Comparison of ENCODE assay signal across 8 mouse cellular contexts in genomic region chr19:29947891-29948801, GRCm38 (mm10). TPM values are rescaled to one million over a fixed set of nuclear protein-coding genes. Genes with fewer than 3 reads are reported as not detected.
DNase-seq lines count a peak whose midpoint lies in the region; ATAC-seq lines count a peak whose summit lies in the region.

No protein-coding gene starts in this region.

- DNase-seq in cerebellum, adult 11 months: peak; percentile 24
- peak; percentile 90 for DNase-seq in kidney, postnatal 14 days
- peak; percentile 49 for DNase-seq in liver, embryonic 11.5 days (ENCODE audit: low spot score)
- peak; percentile 47 for DNase-seq in naive thymus-derived CD4-positive, alpha-beta T cell, adult 2 months (ENCODE audit: low read depth)
- DNase-seq in splenic B cell, adult 2 months (ENCODE audit: low read depth, low spot score): peak; percentile 73

- peak overlapping the region; percentile 55 for H3K9ac ChIP-seq in forebrain, embryonic 13.5 days
- peak overlapping the region; percentile 52 for H3K9ac ChIP-seq in heart, embryonic 16.5 days (ENCODE audit: low read length)
- peak overlapping the region; percentile 26; the same call in 1 of the 2 replicates for H3K9ac ChIP-seq in liver, embryonic 11.5 days (ENCODE audit: low read depth, low read length)

- peaks cover 11% of the 10 kb centered on the region for H3K4me1 ChIP-seq in forebrain, embryonic 13.5 days
- peaks cover 8% of the 10 kb centered on the region for H3K4me1 ChIP-seq in heart, embryonic 16.5 days (ENCODE audit: control insufficient read depth, insufficient read depth, low read length)
- peaks cover 8% of the 10 kb centered on the region; the same call in 1 of the 2 replicates for H3K4me1 ChIP-seq in liver, embryonic 11.5 days (replicated peaks; ENCODE audit: control insufficient read depth, insufficient read depth, low read length)

- no peaks in the 10 kb centered on the region for H3K27me3 ChIP-seq in forebrain, embryonic 13.5 days
- no peaks in the 10 kb centered on the region for H3K27me3 ChIP-seq in heart, embryonic 16.5 days (ENCODE audit: control insufficient read depth, insufficient read depth, low read length)
- H3K27me3 ChIP-seq in liver, embryonic 11.5 days (replicated peaks; ENCODE audit: control insufficient read depth, insufficient read depth, low read length): no peaks in the 10 kb centered on the region
- no peaks in the 10 kb centered on the region for H3K27me3 ChIP-seq in splenic B cell, adult 2 months (ENCODE audit: control insufficient read depth, insufficient read depth, low read length, poor library complexity, severe bottlenecking)

- ATAC-seq in CD4-positive, CD25-positive, alpha-beta regulatory T cell, adult 4 months: peak; percentile 68
- ATAC-seq in forebrain, embryonic 13.5 days: peak; percentile 97
- peak; percentile 95 for ATAC-seq in heart, embryonic 16.5 days (replicated peaks; ENCODE audit: extremely low read depth, insufficient read depth, low FRiP score)
- peak; percentile 78 for ATAC-seq in liver, embryonic 11.5 days (replicated peaks; ENCODE audit: low FRiP score)

- no peak overlapping the region for H3K27ac ChIP-seq in forebrain, embryonic 13.5 days
- H3K27ac ChIP-seq in heart, embryonic 16.5 days (ENCODE audit: low read length): no peak overlapping the region
- no peak overlapping the region for H3K27ac ChIP-seq in liver, embryonic 11.5 days (ENCODE audit: low read depth, low read length)

- WGBS in forebrain, embryonic 13.5 days: 25% methylated on average over 25 of the region's 25 CpGs
- 21% methylated on average over 25 of the region's 25 CpGs for WGBS in heart, embryonic 16.5 days
- 25% methylated on average over 25 of the region's 25 CpGs for WGBS in liver, embryonic 11.5 days

- peak overlapping the region; percentile 68 for H3K4me2 ChIP-seq in forebrain, embryonic 13.5 days
- peak overlapping the region; percentile 73 for H3K4me2 ChIP-seq in heart, embryonic 16.5 days (ENCODE audit: low read depth, low read length)
- H3K4me2 ChIP-seq in liver, embryonic 11.5 days: peak overlapping the region; percentile 78

- H3K36me3 ChIP-seq in forebrain, embryonic 13.5 days (ENCODE audit: poor library complexity, severe bottlenecking): no peaks in the 10 kb centered on the region
- no peaks in the 10 kb centered on the region for H3K36me3 ChIP-seq in heart, embryonic 16.5 days (ENCODE audit: control insufficient read depth, insufficient read depth)
- no peaks in the 10 kb centered on the region for H3K36me3 ChIP-seq in liver, embryonic 11.5 days (ENCODE audit: control insufficient read depth, insufficient read depth, low read length)
- no peaks in the 10 kb centered on the region for H3K36me3 ChIP-seq in splenic B cell, adult 2 months (ENCODE audit: control insufficient read depth, insufficient read depth, low read length, poor library complexity, severe bottlenecking)

- H3K4me3 ChIP-seq in forebrain, embryonic 13.5 days: peak overlapping the region; percentile 36
- H3K4me3 ChIP-seq in heart, embryonic 16.5 days (ENCODE audit: low read length): peak overlapping the region; percentile 54
- peak overlapping the region; percentile 45 for H3K4me3 ChIP-seq in liver, embryonic 11.5 days (ENCODE audit: low read depth, low read length)

- H3K9me3 ChIP-seq in forebrain, embryonic 13.5 days (replicated peaks): no peaks in the 10 kb centered on the region
- H3K9me3 ChIP-seq in heart, embryonic 16.5 days (replicated peaks; ENCODE audit: control insufficient read depth, low read length): no peaks in the 10 kb centered on the region
- no peaks in the 10 kb centered on the region for H3K9me3 ChIP-seq in liver, embryonic 11.5 days (ENCODE audit: control insufficient read depth, low read length)

RNA-seq across cellular contexts. Expression of gene Il33, which starts 23.2 kb away (rescaled TPM):
- not detected for polyA plus RNA-seq in CD4-positive, CD25-positive, alpha-beta regulatory T cell, adult 4 months (2017; shearing (Covaris generic))
- 0.23 and 0.34 TPM in 2 replicates for polyA plus RNA-seq in forebrain, embryonic 13.5 days (2015; fragmentation: Nextera tagmentation; extraction: Ambion mirVana)
- polyA plus RNA-seq in heart, embryonic 16.5 days (2015; fragmentation: Nextera tagmentation; extraction: Ambion mirVana): 8.1 and 9.7 TPM in 2 replicates
- polyA plus RNA-seq in liver, embryonic 11.5 days (2014; fragmentation: Nextera tagmentation; extraction: Ambion mirVana): 0.27 and 0.31 TPM in 2 replicates

RNA-seq across cellular contexts. Expression of gene Trpd52l3, which starts 55.4 kb away (rescaled TPM):
- polyA plus RNA-seq in CD4-positive, CD25-positive, alpha-beta regulatory T cell, adult 4 months (2017; shearing (Covaris generic)): not detected
- not detected in 2 replicates for polyA plus RNA-seq in forebrain, embryonic 13.5 days (2015; fragmentation: Nextera tagmentation; extraction: Ambion mirVana)
- not detected in 2 replicates for polyA plus RNA-seq in heart, embryonic 16.5 days (2015; fragmentation: Nextera tagmentation; extraction: Ambion mirVana)
- not detected in 2 replicates for polyA plus RNA-seq in liver, embryonic 11.5 days (2014; fragmentation: Nextera tagmentation; extraction: Ambion mirVana)

Comparison
In these comparisons a context has a peak if more than half of its experiments do, and no peak if none do; other contexts are left out.
1. DNase-seq: peak in every context shown above with its lines; median percentile 90 in kidney, postnatal 14 days; 73 in splenic B cell, adult 2 months; 49 in liver, embryonic 11.5 days; 47 in naive thymus-derived CD4-positive, alpha-beta T cell, adult 2 months; 24 in cerebellum, adult 11 months.